Mouse (Mus musculus): Measurements from ENCODE around the gene Ugt1a5.
"Not testable (repeated sequence)": the region's sequence is repeated elsewhere in the genome, so short reads cannot be mapped to it uniquely, and the experiment has no call there.

GRCm38 (mm10) chr1:88143966-88144675 lies 21.7 kb upstream of the Ugt1a5 start:
- TF ChIP-seq GATA1 (IDR thresholded peaks at IDR 0.05; ENCODE audit: borderline replicate concordance, low read length); FLI1 (IDR thresholded peaks at IDR 0.05; ENCODE audit: low read length): not testable (repeated sequence)

Measured in megakaryocyte, embryonic 14.5 days (primary cell).